Mouse (Mus musculus) myocyte (in vitro differentiated cells): ENCODE measurements around the gene Nfkbib.

Experiments
- CEBPB ChIP-seq: IDR thresholded peaks from 2 replicates; pipeline ENCODE4 v1.6.1; 2011; ENCODE audit warnings: mild to moderate bottlenecking, moderate library complexity; ENCODE audit not compliant: poor library complexity, insufficient read depth, severe bottlenecking
- E2F4 ChIP-seq: IDR thresholded peaks from one replicate; pipeline ENCODE4 v1.6.1; 2011; ENCODE audit warnings: mild to moderate bottlenecking, control low read depth, moderate library complexity; ENCODE audit not compliant: insufficient read depth
- MAX ChIP-seq: IDR thresholded peaks from one replicate; pipeline ENCODE4 v1.6.1; 2011; ENCODE audit warnings: low read depth, mild to moderate bottlenecking, control low read depth
- POLR2A ChIP-seq: IDR thresholded peaks from one replicate; pipeline ENCODE4 v1.6.1; 2011; ENCODE audit warnings: low read depth, mild to moderate bottlenecking, control low read depth, moderate library complexity; ENCODE audit not compliant: insufficient read length
- POLR2AphosphoS2 ChIP-seq: IDR thresholded peaks from one replicate; pipeline ENCODE4 v1.6.1; 2011; ENCODE audit warnings: low read depth, control low read depth; ENCODE audit not compliant: insufficient read length
- SRF ChIP-seq: IDR thresholded peaks from one replicate; pipeline ENCODE4 v1.6.1; 2011; ENCODE audit warnings: low read depth; ENCODE audit not compliant: control insufficient read depth, insufficient read length
- TCF12 ChIP-seq: IDR thresholded peaks from one replicate; pipeline ENCODE4 v1.6.1; 2011; ENCODE audit warnings: mild to moderate bottlenecking, control low read depth; ENCODE audit not compliant: poor library complexity, insufficient read depth, severe bottlenecking

GRCm38 (mm10) chr7:28815230-28815629 lies 47.9 kb upstream of the Nfkbib start:
- no peak for TF ChIP-seq POLR2A
- no peak for TF ChIP-seq CEBPB
- peak; percentile 18 for TF ChIP-seq POLR2AphosphoS2
- no peak for TF ChIP-seq E2F4
- no peak for TF ChIP-seq MAX
- TF ChIP-seq SRF, result no peak
- no peak for TF ChIP-seq TCF12
